Mouse (Mus musculus): ENCODE results near the gene Rasl2-9.
"Not testable (repeated sequence)": the region's sequence is repeated elsewhere in the genome, so short reads cannot be mapped to it uniquely, and the experiment has no call there.

Gene Rasl2-9

DNA sequence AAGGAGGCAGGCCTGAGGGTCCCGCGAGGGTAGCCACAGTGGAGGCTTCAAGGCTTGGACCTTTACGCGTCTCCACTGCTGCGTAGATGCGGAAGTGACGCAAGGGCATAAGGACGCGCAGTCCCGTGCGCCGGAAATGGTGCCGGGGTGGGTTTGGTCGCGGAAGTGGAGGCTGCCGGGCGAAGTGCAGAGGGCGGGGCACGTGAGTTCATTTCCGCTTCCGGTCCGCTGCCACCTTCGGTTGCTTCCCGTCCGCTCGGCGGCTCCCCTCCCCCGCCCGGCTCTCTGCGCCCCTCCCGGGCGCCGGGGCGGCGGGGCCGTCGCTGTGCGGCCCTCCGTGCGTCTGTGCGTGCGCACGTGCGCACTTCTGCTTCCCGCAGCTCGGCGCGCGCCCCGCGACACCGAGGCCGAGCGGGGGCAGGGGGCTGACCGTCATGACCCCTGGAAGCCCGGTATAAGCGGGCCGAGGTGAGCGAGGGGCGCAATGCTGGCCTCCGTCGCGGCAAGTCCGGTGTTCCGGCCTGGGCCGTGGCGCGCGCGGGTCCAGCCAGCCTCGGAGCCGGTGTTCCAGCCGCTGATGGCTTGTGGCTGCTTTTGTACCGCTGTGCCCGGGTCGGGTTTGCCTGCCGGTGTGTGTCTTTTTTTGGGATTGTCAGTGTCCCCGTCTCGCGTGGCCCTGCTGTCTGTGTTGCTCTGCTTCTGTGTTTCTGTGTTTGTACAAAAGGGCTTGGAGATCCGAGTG, 45.6 kb downstream of the Rasl2-9 start, which contains the start of gene Epn1:
TSS of gene Epn1 (plus strand) at position 226 of the 742 bp plus-strand sequence.
- peak; percentile 97 for DNase-seq

DNA sequence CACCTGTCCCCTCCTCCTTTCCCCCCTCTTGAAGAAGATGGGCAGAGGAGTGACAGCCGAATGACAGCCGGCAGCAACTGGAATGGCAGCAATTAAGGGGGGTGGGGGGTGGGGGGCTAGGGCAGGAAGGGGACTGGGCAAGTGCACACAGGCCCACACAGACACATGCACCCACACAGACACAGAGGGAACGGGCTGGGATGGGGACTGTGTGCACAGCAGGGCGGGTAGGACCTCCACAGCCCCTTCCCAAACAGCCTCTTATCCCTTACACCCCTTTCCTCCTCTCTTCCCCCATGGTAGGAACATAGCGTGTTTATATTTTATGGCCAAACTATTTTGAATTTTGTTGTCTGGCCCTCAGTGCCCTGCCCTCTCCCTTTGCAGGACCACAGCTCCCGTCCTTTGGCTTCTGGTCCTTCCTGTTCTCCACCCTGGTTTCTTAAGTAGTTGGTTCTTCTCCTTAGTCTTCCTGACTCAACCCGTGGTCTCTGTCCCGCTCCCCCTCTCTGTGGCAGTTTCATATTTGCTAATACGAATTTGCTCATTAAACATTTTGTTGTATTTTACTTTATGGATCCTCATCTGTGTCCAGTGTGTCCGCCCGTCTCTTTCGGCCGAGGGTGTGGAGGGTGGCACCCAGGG, 46.3 kb downstream of the Rasl2-9 start:
- DNase-seq: not testable (repeated sequence)

DNA sequence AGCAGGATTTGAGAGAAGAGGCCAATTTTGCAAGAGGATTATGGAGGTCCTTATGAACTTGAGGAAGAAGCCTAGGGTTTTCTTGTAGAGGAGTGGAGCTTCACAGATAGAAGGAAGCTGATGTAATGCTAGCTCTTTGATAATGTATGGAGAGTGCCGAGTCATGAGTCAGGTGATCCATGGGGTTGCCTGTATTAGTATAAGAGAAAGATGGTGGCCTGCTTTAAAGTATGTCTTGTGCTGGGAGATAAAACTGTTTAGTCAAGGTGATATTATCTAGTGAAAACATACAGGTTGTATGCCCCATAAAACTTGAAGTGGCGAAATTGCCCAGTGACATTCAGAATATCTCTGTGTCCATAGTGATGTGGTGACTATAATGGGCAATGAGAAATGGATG, 48.8 kb downstream of the Rasl2-9 start:
- no peak for DNase-seq

DNA sequence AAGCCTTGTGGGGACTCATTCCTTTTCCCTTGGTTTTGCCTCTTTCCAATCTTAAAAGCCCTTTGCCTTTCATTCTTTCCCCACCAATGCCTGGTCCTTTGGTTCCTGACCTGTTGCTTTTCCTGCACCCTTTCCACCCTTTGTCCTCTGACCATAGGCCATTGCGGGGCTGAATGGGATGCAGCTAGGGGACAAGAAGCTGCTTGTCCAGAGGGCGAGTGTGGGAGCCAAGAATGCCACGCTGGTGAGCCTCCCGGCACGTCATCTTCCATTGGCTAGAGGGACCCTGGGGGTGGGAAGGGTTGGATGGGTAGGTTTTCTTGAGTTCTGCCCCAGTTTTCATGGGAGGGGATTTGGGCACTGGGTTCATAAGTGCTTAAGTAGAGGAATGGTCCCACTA, 50.8 kb downstream of the Rasl2-9 start:
- DNase-seq: no peak
